Mouse (Mus musculus) heart, postnatal 14 days (tissue): Measurements from ENCODE around the gene Mov10. TPM values are rescaled to one million over a fixed set of nuclear protein-coding genes. Genes with fewer than 3 reads are reported as not detected.
"Not testable (repeated sequence)": the region's sequence is repeated elsewhere in the genome, so short reads cannot be mapped to it uniquely, and the experiment has no call there.

ENCODE experiments used
- DNase-seq, 2 experiments: peaks; one replicate each; pipeline ENCODE4 v3.0.0; 2021 to 2022
- intact Hi-C: fragments of 180-260 bp; cut with DNase I; formaldehyde crosslinking; loops from one replicate; pipeline ENCODE4 v1.15.1; 2025
- total RNA-seq, 2 experiments: library from RNA; stranded (reverse); gene quantifications; 2 replicates each; pipeline ENCODE4 v1.2.3; 2021

Mov10 gene
- total RNA-seq, 2 experiments from 2014 or later: 7.4 to 7.9 TPM

- intact Hi-C loops: loop anchor here (5.0 to 10.0 kb wide), 3 partner anchors 182 to 1760 kb away; partner anchors contain the start of gene Csde1
- DNase-seq: no peak
Measured at GRCm38 (mm10) chr3:104785284-104785683, 33.1 kb downstream of the Mov10 start.

- DNase-seq: no peak
- intact Hi-C loops: loop anchor here (10.0 kb wide), 1 partner anchor 1759 kb away; the partner anchor contains the start of gene Csde1
Measured at GRCm38 (mm10) chr3:104783971-104784500, 34.3 kb downstream of the Mov10 start.

- DNase-seq: peak; percentile 77 to 84
- intact Hi-C loops: loop anchor here (10.0 kb wide), 1 partner anchor 1757 kb away; the partner anchor contains the start of gene Csde1
Measured at GRCm38 (mm10) chr3:104782061-104782681, 36.2 kb downstream of the Mov10 start.

GRCm38 (mm10) chr3:104781471-104781903 is 36.9 kb downstream of the Mov10 start, which contains the start of gene Fam19a3:
Gene Fam19a3, minus strand, starts transcription at chr3:104781840.
- peak; percentile 67 to 77 for DNase-seq
- intact Hi-C loops: loop anchor here (10.0 kb wide), 1 partner anchor 1757 kb away; the partner anchor contains the start of gene Csde1

- DNase-seq: peak; percentile 82 to 88
- intact Hi-C loops: loop anchor here (10.0 kb wide), 1 partner anchor 1756 kb away; the partner anchor contains the start of gene Csde1
Measured at GRCm38 (mm10) chr3:104780561-104781420, 37.6 kb downstream of the Mov10 start, which contains the start of gene Ppm1j. Gene Ppm1j, plus strand, starts transcription at chr3:104781056.

- intact Hi-C loops: loop anchor here (1.0 to 10.0 kb wide), 2 partner anchors 66 to 1755 kb away; partner anchors contain the start of gene Csde1
- peak; percentile 75 to 81 for DNase-seq
Measured at GRCm38 (mm10) chr3:104779949-104780348, 38.4 kb downstream of the Mov10 start.

- intact Hi-C loops: no loop called here
- DNase-seq: no peak
Measured at GRCm38 (mm10) chr3:104777342-104777741, 41.0 kb downstream of the Mov10 start.

- intact Hi-C loops: loop anchor here (5.0 kb wide), 1 partner anchor 289 kb away; no protein-coding TSS in a partner anchor
Measured at GRCm38 (mm10) chr3:104773301-104773700, 45.1 kb downstream of the Mov10 start.

GRCm38 (mm10) chr3:104771460-104771859 is 46.9 kb downstream of the Mov10 start:
- intact Hi-C loops: loop anchor here (5.0 kb wide), 1 partner anchor 291 kb away; no protein-coding TSS in a partner anchor
- DNase-seq: no peak

More at GRCm38 (mm10) chr3:104773301-104773700, 45.1 kb downstream of the Mov10 start:
- no peak for DNase-seq

GRCm38 (mm10) chr3:104770918-104771317 is 47.4 kb downstream of the Mov10 start:
- intact Hi-C loops: loop anchor here (5.0 kb wide), 1 partner anchor 291 kb away; no protein-coding TSS in a partner anchor
- DNase-seq: no peak

GRCm38 (mm10) chr3:104770035-104770434 is 48.3 kb downstream of the Mov10 start:
- DNase-seq: peak; percentile 61 to 65
- intact Hi-C loops: loop anchor here (5.0 kb wide), 1 partner anchor 292 kb away; no protein-coding TSS in a partner anchor

- intact Hi-C loops: loop anchor here (5.0 kb wide), 1 partner anchor 223 kb away; no protein-coding TSS in a partner anchor
- DNase-seq: no peak
Measured at GRCm38 (mm10) chr3:104769135-104769534, 49.2 kb downstream of the Mov10 start.

- intact Hi-C loops: loop anchor here (5.0 kb wide), 1 partner anchor 225 kb away; no protein-coding TSS in a partner anchor
Measured at GRCm38 (mm10) chr3:104767716-104768115, 50.6 kb downstream of the Mov10 start.

GRCm38 (mm10) chr3:104767141-104767540 is 51.2 kb downstream of the Mov10 start:
- intact Hi-C loops: loop anchor here (5.0 kb wide), 1 partner anchor 225 kb away; no protein-coding TSS in a partner anchor
- DNase-seq: no peak

More at GRCm38 (mm10) chr3:104767716-104768115, 50.6 kb downstream of the Mov10 start:
- DNase-seq: no peak

- DNase-seq: no peak
- intact Hi-C loops: loop anchor here (5.0 kb wide), 1 partner anchor 227 kb away; no protein-coding TSS in a partner anchor
Measured at GRCm38 (mm10) chr3:104765021-104765420, 53.3 kb downstream of the Mov10 start.

GRCm38 (mm10) chr3:104762103-104762863 is 56.1 kb downstream of the Mov10 start:
- intact Hi-C loops, DNase-seq: not testable (repeated sequence)

GRCm38 (mm10) chr3:104758869-104759268 is 59.5 kb downstream of the Mov10 start:
- intact Hi-C loops: no loop called here
- no peak for DNase-seq

- intact Hi-C loops: no loop called here
- peak; percentile 79 to 85 for DNase-seq
Measured at GRCm38 (mm10) chr3:104758406-104758805, 60.0 kb downstream of the Mov10 start.

GRCm38 (mm10) chr3:104752845-104753244 is 65.5 kb downstream of the Mov10 start:
- peak; percentile 38 to 50 for DNase-seq
- intact Hi-C loops: not testable (repeated sequence)
